Mouse (Mus musculus) heart, postnatal 0 days (tissue): ENCODE results near the gene Sec24c.

ENCODE experiments used
- CTCF ChIP-seq: IDR thresholded peaks from 2 replicates; pipeline ENCODE4 v1.5.1; 2016; ENCODE audit warnings: antibody characterized with exemption, control low read depth, low read depth
- EP300 ChIP-seq: IDR thresholded peaks from 2 replicates; pipeline ENCODE4 v1.6.1; 2016; ENCODE audit warnings: antibody characterized with exemption, low read depth

- TF ChIP-seq CTCF, result peak; percentile 60
- TF ChIP-seq EP300, result no peak
Measured at GRCm38 (mm10) chr14:20696986-20697385, 22.9 kb downstream of the Sec24c start.
